Mouse (Mus musculus): ENCODE measurements around the gene Gm10668.
"Not testable (repeated sequence)": the region's sequence is repeated elsewhere in the genome, so short reads cannot be mapped to it uniquely, and the experiment has no call there.

Gene Gm10668

GRCm38 (mm10) chr7:20730524-20730923 is at the start of gene Gm10668:
Gm10668 (minus strand) TSS chr7:20730624.
- not testable (repeated sequence) for DNase-seq

- DNase-seq = not testable (repeated sequence)
These were observed 40.5 kb upstream of the Gm10668 start, which contains the start of gene Vmn1r112 for GRCm38 (mm10) chr7:20770885-20771284. Vmn1r112 (plus strand) TSS chr7:20771185.

GRCm38 (mm10) chr7:20703116-20703515 is 27.3 kb downstream of the Gm10668 start, which contains the start of gene Vmn1r111:
Vmn1r111 (minus strand) TSS chr7:20703216.
- not testable (repeated sequence) for DNase-seq

Measured in right cerebral cortex, postnatal 4 days (tissue).